Mouse (Mus musculus) monocyte, adult 5-6 weeks (primary cell): ENCODE data around the gene Col13a1. TPM values are rescaled to one million over a fixed set of nuclear protein-coding genes. Genes with fewer than 3 reads are reported as not detected.

Experiments used
- ATAC-seq: fragments of 153-309, 156-312 bp; replicated peaks from 2 replicates; pipeline ENCODE4 v1.8.0; 2017; ENCODE audit warnings: mild to moderate bottlenecking; ENCODE audit not compliant: low TSS enrichment, insufficient number of reproducible peaks, severe bottlenecking, poor library complexity, low FRiP score
- total RNA-seq: library from RNA; stranded (forward); fragments of 200-1000, 200-491, 200-594 nt; gene quantifications from 3 replicates; pipeline ENCODE4 v1.2.3, GENCODE M21; 2017

Gene Col13a1
- total RNA-seq, 1 experiment from 2014 or later: not detected

- ATAC-seq: no peak
These were observed 58.8 kb downstream of the Col13a1 start for GRCm38 (mm10) chr10:61919924-61920654.

DNA sequence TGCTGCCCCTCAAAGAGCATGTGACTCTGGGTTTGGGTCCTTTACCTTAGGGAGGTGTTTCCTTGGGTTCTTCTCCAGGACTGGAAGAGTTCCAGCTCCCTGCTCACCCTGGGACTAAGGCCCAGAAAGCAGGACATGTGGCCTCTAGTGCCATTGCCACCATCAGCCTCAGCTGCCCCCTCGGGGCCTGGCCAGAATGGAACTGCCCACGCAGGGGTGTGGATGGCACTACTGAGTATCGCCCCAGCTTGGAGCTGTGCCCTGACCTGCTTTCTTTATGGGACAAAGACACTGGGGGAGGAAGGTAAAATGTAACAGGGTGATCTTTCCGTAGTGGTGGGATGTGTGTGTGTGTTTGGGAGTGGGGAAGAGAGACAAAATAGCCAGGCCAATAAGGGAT is 59.4 kb downstream of the Col13a1 start:
- ATAC-seq: no peak

- ATAC-seq: no peak
These were observed 61.8 kb downstream of the Col13a1 start for GRCm38 (mm10) chr10:61917066-61917465.

DNA sequence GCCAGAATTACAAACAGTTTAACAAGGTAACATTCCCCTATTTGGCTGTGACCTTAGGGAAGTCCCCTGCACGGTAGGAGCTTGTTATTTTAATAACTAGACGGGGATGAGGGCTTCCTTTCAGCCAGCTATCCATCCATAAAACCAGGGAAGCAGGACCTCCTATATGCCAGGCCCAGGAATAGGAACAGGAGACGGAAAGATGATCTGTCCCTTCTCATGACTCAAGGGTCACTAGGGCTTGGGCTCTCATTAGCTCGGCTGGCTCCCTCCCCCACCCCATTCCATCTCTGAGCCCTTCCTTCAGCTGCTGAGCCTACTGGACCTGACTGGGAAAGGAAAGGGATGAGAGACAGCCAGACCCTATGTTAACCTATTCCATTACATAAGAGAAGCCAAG is 67.1 kb downstream of the Col13a1 start:
- no peak for ATAC-seq

DNA sequence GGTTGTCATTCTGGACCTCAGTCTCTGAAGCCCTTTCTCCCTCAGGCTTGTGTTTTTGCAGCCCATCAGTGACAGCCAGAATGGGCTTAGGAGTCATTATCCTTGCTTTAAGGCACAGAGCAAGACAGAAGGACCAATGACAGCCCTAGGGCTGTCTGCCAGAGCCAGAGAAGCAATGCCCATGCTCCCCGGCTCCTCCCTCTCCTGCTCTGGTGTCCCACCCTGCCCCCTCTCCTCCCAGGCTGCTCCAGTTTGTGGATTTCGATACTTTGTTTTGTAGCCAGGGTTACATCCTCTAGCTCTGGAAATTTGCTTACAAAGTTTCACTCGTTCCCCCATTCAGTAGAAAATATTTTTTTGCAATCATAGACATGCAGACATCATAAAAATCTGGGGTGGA is 69.9 kb downstream of the Col13a1 start:
- no peak for ATAC-seq

DNA sequence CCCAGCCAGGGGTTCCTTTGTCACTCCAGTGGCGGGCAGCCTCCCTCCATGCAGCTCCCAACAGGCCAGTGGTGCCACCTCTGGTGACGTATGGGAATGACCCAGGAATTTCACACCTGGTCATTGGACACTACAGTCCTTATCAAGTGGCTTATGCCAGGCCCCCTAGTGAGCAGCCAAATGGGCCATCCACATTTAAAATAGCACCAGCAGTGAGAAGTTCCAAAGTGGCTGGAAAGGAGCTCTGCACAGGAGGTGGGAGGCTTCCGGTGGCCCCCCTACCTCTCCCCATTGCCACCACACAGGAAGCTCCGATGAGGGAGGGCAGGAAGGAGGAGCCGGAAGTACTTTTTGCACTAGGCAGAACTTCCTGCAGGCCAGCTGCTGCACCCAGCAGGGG is 72.7 kb downstream of the Col13a1 start:
- ATAC-seq: no peak

DNA sequence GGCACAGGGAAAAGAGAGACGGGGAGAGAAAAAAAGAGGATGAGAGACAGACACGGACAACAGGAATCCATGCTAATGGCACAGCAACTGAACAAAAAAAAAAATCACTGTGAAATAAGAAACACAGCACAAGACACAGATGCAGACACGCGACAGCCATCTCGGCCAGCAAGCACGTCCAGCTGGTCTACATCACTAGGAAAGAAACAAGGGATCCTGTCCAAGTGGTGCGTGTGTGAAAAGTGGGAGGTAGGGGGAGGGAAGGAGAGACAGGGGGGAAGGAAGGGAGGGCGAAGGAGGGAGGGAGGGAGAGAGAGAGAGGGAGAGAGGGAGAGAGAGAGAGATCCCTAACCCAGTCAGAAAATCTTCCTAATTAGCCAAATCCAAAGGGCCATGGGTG is 73.6 kb downstream of the Col13a1 start:
- no peak for ATAC-seq

- ATAC-seq: no peak
These were observed 80.8 kb downstream of the Col13a1 start for GRCm38 (mm10) chr10:61898116-61898515.

DNA sequence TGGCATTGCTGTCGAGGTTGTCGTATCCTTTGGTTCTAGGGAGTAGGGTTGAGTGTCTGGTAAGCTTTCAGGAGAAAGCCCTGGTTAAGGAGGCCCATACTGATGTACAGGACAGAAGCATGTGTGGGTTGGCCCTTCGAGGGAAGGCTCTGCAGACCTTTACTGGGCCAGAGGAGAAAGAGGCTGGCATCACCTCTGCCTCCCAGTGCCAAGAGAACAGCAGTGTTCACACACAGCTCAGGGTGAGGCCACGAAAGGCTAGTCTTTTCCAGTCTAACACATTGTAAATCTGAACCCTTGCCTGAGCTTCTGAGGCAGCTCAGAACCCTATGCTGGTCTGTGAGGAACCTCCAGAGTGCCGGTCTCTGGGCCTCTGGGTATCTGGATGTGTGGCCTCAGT is 84.3 kb downstream of the Col13a1 start:
- no peak for ATAC-seq

DNA sequence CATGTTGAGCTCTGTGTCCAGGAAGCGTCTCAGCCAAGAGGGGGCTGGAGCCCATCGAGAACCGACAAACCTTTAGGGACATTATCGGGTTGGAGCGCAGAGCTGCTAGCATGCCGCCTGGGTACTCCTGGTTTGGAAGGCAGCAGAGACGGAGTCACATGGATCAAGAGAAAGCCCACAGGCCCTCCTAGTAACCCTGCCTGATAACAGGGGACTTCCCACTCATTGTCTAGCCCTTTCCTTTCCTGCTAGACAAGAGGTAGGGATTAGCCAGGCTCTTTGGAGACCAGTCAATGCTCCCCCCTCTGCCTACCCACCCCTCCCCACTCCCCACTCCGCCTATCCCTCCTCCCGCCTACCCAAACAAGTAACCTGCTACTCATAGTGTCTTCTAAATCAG is 87.8 kb downstream of the Col13a1 start:
- no peak for ATAC-seq

- no peak for ATAC-seq
These were observed 88.6 kb downstream of the Col13a1 start for GRCm38 (mm10) chr10:61890294-61890693.

- ATAC-seq: no peak
These were observed 99.5 kb downstream of the Col13a1 start for GRCm38 (mm10) chr10:61879427-61879826.

GRCm38 (mm10) chr10:61877787-61878186 is 101.1 kb downstream of the Col13a1 start:
- no peak for ATAC-seq

GRCm38 (mm10) chr10:61869796-61870195 is 109.1 kb downstream of the Col13a1 start:
- no peak for ATAC-seq

DNA sequence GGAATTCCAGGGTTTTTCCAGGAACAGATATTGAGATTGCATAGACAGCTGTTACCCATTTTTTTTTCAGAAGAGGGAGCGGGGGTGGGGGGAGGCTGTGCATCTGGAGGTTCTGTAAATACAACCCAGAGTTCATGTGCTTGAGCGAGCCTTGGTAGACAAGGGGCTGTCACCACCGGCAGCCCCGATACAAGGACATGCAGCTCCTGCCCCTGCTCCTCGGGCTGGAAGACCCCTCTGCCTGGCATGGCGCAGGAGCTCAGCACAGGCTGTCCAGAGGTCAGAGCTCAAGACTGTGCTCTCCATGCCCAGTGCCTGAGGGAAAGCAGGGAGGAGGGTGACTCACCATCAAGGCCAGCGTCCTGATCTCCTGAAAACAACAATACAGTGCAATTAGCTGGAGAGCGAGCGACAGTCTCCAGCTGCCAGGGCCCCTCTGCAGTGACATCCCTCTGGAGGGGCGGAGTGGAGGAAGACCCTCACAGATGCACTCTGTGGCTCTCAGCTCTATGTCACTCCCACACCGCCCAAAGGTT is 112.8 kb downstream of the Col13a1 start:
- ATAC-seq: no peak

DNA sequence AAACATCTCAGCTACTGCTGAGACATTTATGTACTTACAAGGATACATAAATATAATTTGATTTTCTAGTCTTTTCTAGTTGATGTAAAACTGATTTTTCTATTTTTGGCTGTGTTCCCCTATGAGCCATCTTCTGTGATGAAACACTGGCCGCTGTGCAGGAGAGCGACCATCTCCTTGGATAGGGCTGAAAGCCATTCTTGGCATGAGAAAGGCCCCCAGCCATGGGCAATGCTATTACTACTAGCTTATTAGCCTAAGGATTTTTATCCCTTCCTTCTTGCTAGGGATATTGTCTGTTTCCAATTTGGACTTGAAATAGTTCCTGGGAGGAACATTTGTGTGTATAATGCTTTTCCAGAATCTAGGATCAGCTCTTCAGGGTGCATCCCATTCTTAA is 119.5 kb downstream of the Col13a1 start:
- ATAC-seq: no peak

GRCm38 (mm10) chr10:61855139-61855675 is 123.7 kb downstream of the Col13a1 start:
- no peak for ATAC-seq

GRCm38 (mm10) chr10:61852824-61853223 is 126.1 kb downstream of the Col13a1 start:
- no peak for ATAC-seq

DNA sequence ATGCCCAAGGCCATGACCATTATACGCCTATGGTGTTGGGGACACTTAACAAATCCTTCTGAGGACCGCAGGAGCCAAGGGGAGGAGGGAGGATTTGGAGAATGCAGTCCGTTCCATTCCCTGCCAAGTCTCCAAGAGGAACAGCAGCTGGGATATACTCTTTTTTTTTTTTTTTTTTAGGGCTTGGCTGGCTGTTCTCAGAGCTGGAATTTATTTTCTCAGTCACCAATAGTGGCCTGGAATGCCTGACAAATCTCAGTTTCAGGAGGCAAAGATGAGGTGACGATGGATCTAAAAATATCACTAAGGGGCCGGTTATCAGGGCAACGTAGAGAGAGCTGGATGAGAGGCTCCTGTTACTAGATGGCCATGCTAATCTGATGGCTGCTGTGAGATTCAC is 130.4 kb downstream of the Col13a1 start:
- no peak for ATAC-seq

DNA sequence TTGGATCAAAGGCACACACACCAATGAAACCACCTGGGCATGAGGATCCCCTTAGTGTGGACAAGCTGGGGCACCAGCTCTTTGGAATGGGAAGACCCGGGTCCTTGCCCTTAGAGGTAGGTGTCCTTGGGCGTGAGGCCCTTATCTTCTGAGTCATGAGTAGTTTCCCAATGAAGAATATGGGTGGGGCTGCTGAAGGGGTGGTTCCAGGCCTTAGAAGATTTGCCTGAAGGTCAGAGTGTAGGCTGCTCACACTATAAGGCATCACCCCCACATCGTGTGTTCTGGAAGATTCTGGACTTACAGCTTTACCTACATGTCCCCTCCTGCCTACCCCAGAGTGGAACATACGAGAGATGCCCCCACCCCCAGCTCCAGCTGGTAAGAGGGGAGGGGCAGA is 133.4 kb downstream of the Col13a1 start:
- no peak for ATAC-seq
